In the genomic region with DNA sequence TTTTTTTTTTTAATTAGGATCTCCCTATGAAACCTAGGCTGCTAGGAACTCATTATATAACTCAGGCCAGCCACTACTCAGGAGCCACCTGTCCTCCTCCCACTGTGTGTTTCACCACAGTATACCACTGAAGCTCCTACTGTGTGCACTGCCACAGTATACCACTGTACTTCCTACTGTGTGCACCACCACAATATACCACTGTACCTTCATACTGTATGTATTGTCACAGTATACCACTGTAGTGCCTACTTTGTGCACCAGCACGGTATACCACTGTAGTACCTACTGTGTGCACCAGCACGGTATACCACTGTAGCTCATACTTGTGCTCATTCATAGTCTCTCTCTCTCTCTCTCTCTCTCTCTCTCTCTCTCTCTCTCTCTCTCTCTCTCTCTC, we compare ENCODE assay signal across 40 mouse cellular contexts. TPM values are rescaled to one million over a fixed set of nuclear protein-coding genes. Genes with fewer than 3 reads are reported as not detected.
"Had no signal": no experiment of that assay in that cellular context is flagged by ENCODE, and none has a peak within 500 bp of the region (broad histone marks: within the 10 kb centered on the region; RNA-seq: fewer than 3 reads in every experiment).

No protein-coding gene starts in this region.

- H3K9me3 ChIP-seq: heart, embryonic 10.5 days; heart, embryonic 12.5 days; heart, embryonic 13.5 days; heart, embryonic 15.5 days; hindbrain, embryonic 10.5 days; hindbrain, embryonic 12.5 days; hindbrain, embryonic 13.5 days; hindbrain, embryonic 15.5 days; intestine, embryonic 15.5 days; kidney, embryonic 15.5 days had no signal

- H3K27ac ChIP-seq: heart, embryonic 10.5 days; heart, embryonic 13.5 days; heart, embryonic 15.5 days; hindbrain, embryonic 10.5 days; hindbrain, embryonic 12.5 days; hindbrain, embryonic 13.5 days; hindbrain, embryonic 14.5 days; hindbrain, embryonic 15.5 days; hindbrain, postnatal 0 days; intestine, embryonic 15.5 days; kidney, embryonic 15.5 days; kidney, postnatal 0 days; layer of hippocampus, adult 2 months had no signal

- H3K4me3 ChIP-seq: heart, embryonic 10.5 days; heart, embryonic 12.5 days; heart, embryonic 13.5 days; heart, embryonic 15.5 days; hindbrain, embryonic 10.5 days; hindbrain, embryonic 12.5 days; hindbrain, embryonic 13.5 days; hindbrain, embryonic 15.5 days; intestine, embryonic 15.5 days; kidney, embryonic 15.5 days; layer of hippocampus, adult 2 months had no signal

- DNase-seq: heart, postnatal 10 days; heart, postnatal 14 days; heart, postnatal 36 days; heart, postnatal 4 days; kidney, adult 11 months; kidney, adult 18-20 months; kidney, adult 2 months; kidney, adult 8-10 months; kidney, adult 9 months; kidney, postnatal 10 days; kidney, postnatal 14 days; kidney, postnatal 25 days; kidney, postnatal 36 days; kidney, postnatal 4 days; layer of hippocampus, adult 9-11 months; layer of hippocampus, postnatal 36 days had no signal

- H3K36me3 ChIP-seq: heart, embryonic 10.5 days; heart, embryonic 12.5 days; heart, embryonic 13.5 days; heart, embryonic 15.5 days; hindbrain, embryonic 10.5 days; hindbrain, embryonic 12.5 days; hindbrain, embryonic 13.5 days; hindbrain, embryonic 15.5 days; intestine, embryonic 15.5 days; kidney, embryonic 15.5 days had no signal

- H3K27me3 ChIP-seq: heart, embryonic 12.5 days; heart, embryonic 13.5 days; heart, embryonic 15.5 days; hindbrain, embryonic 12.5 days; hindbrain, embryonic 13.5 days; hindbrain, embryonic 15.5 days; intestine, embryonic 15.5 days; kidney, embryonic 15.5 days had no signal

- H3K9ac ChIP-seq: heart, embryonic 12.5 days; heart, embryonic 13.5 days; heart, embryonic 15.5 days; hindbrain, embryonic 12.5 days; hindbrain, embryonic 13.5 days; hindbrain, embryonic 14.5 days; hindbrain, embryonic 15.5 days; intestine, embryonic 15.5 days; kidney, embryonic 15.5 days had no signal

- H3K4me2 ChIP-seq: heart, embryonic 11.5 days; heart, embryonic 12.5 days; heart, embryonic 13.5 days; heart, embryonic 15.5 days; hindbrain, embryonic 12.5 days; hindbrain, embryonic 13.5 days; hindbrain, embryonic 14.5 days; hindbrain, embryonic 15.5 days; intestine, embryonic 15.5 days; kidney, embryonic 15.5 days had no signal

RNA-seq across cellular contexts. Expression of a gene that starts 40.9 kb away (rescaled TPM):
- total RNA-seq: heart, postnatal 10 days; heart, postnatal 25 days; heart, postnatal 36 days; heart, postnatal 4 days; hematopoietic stem cell, adult 5-6 weeks had no signal
- polyA plus RNA-seq: heart, embryonic 10.5 days; heart, embryonic 11.5 days; heart, embryonic 12.5 days; heart, embryonic 13.5 days; heart, embryonic 14.5 days; heart, embryonic 15.5 days; inflammation-experienced regulatory T-cells, adult 6 months; intestine, embryonic 14.5 days; intestine, embryonic 16.5 days; intestine, postnatal 0 days; kidney, embryonic 14.5 days; kidney, embryonic 15.5 days; kidney, embryonic 16.5 days had no signal
